Mouse (Mus musculus) cerebellum, adult (tissue): ENCODE results near the gene Lmntd2.
A peak's percentile ranks its signal among the peaks of the same experiment; 100 is the strongest.

ENCODE experiments used
- ATAC-seq: cut with Nextera tagmentation; 2 replicates; pipeline ENCODE4 v1.9.2; 2017; ENCODE audit warnings: mild to moderate bottlenecking, moderate library complexity, mixed read lengths; ENCODE audit not compliant: insufficient number of reproducible peaks, low FRiP score, low TSS enrichment

Lmntd2 gene

DNA sequence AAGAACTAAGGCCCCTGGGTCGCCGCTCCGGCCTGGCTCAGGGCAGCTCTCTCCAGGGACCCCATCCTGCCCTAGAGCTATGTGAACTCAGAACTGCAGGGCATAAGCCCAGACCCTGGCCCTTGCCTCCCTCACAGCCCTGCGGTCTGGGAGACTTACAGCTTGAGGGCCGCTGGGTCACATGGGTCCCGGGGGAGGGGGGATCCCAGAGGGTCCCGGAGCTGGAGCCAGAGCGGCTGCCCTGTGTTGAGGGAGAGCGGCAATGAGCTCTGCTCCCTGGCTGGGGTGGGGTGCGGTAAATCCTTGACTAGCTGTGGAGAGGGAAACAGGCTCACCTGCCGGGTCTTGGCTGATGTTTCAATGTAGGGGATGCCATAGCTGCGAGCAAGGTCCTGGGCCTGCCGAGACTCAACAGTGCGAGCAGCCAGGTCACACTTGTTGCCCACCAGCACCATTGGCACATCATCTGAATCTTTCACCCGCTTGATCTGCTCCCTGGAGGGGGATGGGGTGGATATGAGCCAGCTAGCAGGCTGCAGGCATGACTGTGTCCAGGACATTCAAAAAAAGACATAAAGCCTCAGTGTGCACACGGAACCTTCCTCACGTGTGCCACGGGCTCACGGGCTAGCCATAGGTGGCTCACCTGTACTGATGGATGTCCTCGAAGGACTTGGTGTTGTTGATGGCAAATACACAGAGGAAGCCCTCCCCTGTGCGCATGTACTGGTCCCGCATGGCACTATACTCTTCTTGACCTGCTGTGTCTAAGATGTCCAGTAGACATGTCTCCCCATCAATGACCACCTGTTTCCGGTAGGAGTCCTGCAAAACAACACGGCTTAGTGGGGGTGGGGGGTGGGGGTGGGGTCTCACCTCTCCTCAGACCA lies 21.8 kb downstream of the Lmntd2 start:
- no peak for ATAC-seq

DNA sequence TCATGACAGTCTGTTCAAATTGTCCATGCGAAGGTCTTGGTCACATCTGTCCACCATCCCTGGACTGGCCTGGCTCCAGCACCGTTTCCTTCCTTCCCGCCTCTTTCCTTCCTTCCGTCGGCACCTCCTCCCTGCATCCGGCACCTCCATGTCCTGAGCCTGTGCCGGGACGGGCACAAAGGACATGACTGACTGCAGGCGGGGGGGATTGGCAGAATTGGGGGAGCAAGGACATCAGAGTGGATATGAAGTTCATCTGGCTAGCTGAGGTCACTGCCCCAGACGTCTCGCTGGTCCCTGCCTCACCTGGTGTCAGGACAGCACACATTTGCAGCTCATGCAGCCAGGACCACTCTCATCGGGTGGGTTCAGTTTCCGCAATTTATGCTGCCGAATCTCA lies 22.8 kb downstream of the Lmntd2 start:
- ATAC-seq, result no peak

DNA sequence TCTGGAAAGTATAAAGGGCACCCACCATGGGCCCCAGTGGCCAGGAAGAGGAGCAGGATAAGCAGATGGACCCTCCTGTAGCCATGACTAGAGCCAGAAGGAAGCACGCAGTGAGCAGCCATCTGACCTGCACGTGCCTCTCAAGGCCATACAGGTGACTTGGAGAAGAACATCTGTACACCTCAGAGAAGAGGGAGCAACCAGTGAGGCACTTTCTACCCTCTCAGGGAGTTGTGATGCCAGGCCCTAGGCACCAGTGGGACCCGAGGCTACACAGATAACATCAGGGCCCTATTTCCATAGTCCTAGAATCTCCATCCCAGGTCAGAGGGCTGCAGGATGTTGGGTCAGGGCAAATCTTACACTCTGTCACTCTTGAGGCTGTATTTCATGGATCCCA lies 23.7 kb downstream of the Lmntd2 start:
- ATAC-seq, result no peak

DNA sequence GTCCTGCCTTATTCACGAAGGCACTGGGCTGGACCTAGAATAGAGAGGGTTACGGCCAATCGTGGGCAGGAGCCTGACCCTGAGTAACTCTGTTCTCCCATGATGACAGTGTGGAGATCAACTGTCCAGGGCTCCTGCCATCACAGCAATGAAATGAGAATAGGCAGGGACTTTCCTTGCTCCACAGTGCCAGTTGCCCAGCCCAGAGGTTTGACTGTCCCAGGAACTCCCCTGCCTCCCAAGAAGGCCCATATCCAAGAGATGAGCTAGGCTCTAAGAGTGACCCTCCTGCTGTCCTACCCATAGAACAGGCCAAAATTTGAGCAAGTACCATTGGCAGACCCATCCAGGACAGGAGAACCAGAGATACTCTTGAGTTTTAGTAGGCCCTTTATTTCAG lies 25.1 kb downstream of the Lmntd2 start:
- no peak for ATAC-seq

DNA sequence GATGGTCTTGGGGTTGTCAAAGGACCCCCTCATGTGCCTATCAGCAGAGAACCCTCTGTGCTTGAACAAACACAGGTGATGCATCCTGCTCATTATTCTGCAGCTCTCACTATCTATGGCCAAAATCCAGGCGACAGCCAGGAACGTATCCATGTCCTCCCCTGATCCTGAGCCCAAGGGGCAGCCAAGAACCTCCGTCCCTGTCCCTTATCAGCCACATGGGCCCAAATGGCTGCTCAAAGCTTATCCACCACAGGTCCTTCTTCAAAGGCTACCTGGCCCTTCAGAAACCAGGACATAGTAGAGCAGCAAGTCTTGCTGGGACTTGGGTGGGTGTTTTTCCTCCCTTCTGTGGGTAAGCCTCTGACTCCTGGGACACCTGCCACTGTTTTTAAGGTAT lies 25.7 kb downstream of the Lmntd2 start:
- ATAC-seq, result no peak

DNA sequence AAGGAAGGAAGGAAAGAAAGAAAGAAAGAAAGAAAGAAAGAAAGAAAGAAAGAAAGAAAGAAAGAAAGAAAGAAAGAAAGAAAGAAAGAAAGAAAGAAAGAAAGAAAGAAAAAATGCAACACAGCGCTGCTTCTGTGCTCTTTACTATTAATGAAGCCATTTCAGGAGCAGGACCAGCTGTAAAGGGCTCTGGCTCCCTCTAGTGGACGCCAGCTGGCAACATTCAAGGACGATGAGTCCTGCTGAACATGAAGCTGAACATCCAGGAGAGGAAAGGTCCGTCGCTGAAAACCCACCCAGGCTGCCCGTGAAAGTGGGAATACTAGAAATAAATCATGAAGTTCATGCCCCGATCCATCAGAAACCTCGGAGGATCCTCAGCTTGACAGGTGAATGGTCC lies 37.7 kb downstream of the Lmntd2 start:
- no peak for ATAC-seq

DNA sequence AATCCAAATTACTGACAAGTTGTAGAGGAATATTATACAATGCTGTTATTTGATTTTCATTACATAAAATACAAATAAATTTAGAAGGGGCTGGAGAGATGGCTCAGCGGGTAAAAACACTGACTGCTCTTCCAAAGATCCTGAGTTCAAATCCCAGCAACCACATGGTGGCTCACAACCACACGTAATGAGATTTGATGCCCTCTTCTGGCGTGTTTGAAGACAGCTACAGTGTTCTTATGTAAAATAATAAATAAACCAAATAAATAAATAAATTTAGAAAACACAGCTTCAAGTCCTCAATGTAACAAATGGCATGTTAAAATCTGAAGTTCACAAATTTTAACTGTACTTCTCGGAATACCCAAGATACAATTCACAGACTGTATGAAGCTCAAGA lies 38.8 kb downstream of the Lmntd2 start:
- no peak for ATAC-seq

DNA sequence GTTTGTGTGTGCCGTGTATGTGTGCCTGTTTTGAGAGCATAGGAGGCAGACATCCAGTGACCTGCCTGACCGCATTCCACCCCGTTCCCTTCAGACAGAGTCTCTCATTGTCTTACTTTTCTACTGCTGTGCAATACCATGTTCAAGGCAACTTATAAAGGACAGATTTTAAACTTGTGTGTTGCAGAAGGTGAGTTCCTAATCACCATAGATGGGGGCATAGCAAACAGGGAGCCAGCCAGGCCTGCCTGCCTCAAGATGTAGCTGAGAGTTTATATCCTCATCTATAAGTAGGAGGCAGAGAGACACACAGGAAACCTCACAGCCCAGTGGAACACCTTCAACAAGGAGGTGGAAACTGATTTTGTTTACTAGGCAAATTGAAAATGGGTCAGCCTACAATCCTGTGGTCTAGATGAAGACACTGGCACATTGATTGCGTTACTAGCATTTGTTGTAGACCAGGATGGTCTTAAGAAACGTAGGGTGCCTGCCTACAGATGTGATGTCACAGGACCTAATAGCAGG lies 40.5 kb downstream of the Lmntd2 start:
- no peak for ATAC-seq

DNA sequence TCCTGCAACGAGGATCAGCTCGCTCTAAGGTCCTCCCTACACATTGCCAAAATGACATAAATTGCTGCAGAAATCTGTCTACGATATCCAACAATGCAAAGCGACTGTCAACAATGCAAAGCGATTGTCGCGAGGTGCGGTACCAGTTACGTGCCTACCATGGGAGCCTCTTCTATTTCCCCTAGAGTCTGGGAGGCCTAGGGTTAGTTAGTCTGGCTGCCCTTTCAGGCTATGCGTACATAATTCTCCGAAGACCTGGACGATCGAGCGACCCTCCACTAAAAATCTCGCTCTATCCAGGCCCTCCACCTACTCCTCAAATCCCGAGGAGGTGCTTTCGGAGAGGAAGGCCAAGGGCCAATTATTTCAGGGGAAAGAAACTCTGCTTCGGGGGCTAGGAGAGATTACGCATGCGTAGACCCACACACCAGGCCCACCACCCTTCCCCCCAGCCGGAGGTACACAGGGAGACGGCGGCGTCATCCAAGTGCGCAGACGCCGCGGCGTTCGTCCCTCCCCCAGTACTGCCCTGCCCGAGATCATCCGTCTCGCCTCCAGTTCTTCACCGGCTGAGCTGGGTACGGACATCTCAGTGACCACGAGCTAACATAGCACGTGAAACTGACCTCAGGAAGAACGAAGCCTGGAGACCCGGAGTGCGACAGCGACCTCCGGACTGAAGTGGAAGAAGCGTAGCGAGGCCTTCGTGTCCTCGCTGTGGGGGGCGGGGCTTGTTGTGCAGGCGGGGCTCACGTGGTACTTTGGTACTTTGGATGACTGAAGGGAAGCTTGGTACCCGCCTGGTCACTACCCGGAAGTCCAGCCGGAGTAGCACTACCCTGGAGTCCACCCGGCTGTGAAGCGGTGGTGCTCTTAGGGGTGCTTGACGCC lies 41.5 kb downstream of the Lmntd2 start, which contains the start of gene Rnh1:
TSS of gene Rnh1 (minus strand) at position 742 of the 891 bp plus-strand sequence.
- peak; percentile 89 for ATAC-seq

DNA sequence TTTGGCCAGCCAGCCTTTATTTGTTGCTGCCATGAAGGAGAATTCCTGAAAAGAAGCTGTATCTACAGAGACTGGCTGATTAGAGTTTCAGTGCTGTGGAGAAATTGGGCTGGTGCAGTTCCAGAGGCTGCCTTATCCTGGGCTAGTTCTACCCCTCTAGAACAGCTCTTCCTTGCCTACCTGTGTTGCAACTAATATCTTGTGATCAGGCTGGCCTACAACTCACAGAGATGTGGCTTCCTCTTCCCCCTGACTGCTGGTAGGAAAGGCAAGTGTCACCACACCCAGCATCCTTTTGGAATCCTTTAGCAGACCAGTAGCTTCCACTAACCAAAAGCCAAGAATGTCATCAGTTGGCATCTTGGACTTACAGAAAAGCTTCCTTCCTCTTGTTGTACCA lies 44.0 kb downstream of the Lmntd2 start:
- ATAC-seq, result no peak

DNA sequence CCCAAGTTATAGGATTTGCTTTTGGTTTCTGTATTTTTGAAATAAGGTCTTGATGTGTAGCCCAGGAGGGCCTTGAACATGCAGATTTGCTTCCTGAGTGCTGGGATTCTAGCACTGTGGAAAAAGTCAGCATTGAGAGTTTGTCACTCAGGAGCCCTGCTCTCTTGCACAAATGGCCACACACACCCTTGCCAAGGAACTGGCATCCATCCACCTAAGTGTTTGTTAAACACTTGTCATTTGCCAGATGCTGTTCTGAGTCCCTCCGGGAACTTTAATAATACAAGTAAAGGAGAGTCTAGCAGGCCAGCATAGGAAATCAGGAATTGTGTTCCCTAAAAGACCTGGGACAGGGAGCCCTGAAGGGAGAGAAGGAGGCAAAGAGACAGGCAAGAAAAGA lies 44.6 kb downstream of the Lmntd2 start:
- no peak for ATAC-seq

DNA sequence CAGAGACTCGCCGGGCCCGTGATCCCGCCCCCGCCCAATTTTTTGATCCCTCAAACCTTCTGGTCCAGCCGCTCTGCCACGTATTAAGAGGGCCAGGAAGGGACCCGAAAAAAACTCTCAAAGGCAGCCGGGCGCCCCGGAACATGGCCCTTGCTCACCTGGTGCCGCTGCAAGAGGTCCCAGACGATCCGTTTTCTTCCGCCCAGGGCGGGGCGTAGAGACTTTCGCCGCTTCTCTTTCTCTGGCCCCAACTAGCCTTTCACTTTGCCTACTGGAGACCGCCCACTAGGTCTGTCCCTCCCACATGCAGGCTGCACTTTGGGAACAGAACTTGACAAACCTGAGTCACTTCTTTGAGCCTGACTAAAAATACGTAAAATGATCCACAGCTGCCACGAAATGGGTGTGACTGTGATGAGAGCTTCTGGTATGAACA lies 45.3 kb downstream of the Lmntd2 start:
- ATAC-seq, result no peak

DNA sequence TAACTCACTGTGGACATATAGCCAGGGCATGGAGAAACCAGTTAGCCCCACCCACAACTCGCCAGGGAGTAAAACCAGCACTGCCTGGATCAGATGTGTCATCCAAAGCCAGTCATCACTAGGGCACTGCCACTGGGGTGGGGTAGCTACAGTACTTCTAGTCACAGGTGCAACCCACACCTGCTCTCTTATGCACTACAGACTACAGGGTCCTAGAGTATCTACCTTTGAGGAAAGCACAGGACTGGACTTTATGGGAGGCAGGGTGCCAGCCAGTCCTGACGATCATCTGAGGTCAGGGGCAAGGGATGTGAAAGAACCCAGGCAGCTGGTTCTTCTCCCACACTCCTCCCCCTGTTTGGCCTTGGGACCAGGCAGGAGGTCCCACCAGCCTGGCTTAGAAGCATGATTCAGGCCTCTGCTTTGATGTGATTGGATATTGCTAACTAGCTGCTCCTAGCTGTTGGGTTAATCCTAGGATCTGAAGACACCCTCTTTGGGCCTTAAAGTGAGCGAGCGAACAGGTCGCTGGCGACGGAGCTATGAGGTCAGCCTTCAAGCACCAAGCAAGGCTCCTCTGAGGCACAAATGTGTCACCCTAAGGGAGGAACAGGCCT lies 45.9 kb downstream of the Lmntd2 start:
- ATAC-seq, result no peak

DNA sequence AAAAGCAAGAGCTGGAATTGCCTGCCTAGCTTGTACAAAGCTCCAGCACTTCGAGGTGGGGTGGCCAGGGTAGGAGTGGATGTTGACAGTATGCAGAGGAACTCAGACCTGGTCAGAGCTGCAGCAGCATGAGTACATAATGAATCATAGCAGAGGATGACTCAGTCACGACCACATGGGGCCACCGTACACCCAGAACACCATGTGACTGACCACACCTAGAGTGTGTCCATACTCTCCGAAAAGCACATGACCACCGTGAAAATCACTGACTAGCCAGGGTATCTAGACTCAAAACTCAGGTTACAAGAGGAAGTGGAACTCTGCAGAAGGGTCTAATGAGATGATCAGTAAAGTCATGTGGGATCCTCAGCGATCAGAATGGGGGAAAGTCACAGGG lies 49.0 kb downstream of the Lmntd2 start:
- ATAC-seq, result no peak

DNA sequence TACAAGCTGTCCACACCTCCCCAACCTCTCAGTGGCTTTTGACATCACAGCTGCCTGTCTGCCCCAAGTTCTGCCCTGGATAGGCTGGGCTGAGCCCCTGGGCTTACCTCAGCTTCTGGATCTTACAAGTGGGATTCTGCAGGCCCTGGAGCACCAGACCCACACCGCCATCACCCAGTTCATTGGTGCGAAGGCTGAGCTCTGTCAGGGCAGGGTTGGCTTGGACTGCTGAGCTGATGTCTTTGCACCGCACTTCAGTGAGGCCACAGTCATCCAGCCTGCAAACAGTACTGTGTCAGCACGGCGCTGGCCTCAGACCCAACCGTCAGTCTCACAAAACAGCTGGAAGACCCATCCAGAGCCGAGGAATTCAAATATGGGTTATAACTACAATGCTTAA lies 49.5 kb downstream of the Lmntd2 start:
- ATAC-seq, result no peak
